Mouse (Mus musculus): ENCODE measurements at regions not wholly inside any gene's neighbourhood (a gene's known extent, or its start where the extent isn't known, plus 50 kb on each side); places are given as distances from the start of the nearest gene placed in this dataset.

- Histone ChIP-seq H3K4me1 (ENCODE audit: control insufficient read depth in 1 of 2, insufficient read depth in 2 of 2, low read length in 2 of 2) (no peaks in the 10 kb centered on the region), H3K9me3 (replicated peaks; ENCODE audit: insufficient read depth, low read length) (no peaks in the 10 kb centered on the region), H3K79me2 (ENCODE audit: control insufficient read depth, insufficient read depth, low read length, poor library complexity) (no peaks in the 10 kb centered on the region), H3K4me3 (ENCODE audit: control insufficient read depth in 1 of 2, insufficient read depth in 1 of 2, low read depth in 2 of 2, low read length in 2 of 2) (no peak overlapping the region), H3K27me3 (ENCODE audit: control insufficient read depth in 1 of 2, insufficient read depth in 2 of 2, low read length in 2 of 2) (no peaks in the 10 kb centered on the region), H3K27ac (ENCODE audit: control insufficient read depth, low read depth, low read length) (no peak overlapping the region), H3K36me3 (ENCODE audit: control insufficient read depth in 1 of 2, insufficient read depth in 2 of 2, low read length in 2 of 2) (no peaks in the 10 kb centered on the region), H3K9ac (ENCODE audit: control insufficient read depth, low read depth, low read length, poor library complexity, severe bottlenecking) (no peak overlapping the region)
- TF ChIP-seq ZNF384 (IDR thresholded peaks at IDR 0.05; ENCODE audit: low read depth, low read length) (no peak), GATA1 (IDR thresholded peaks at IDR 0.05; ENCODE audit: low read depth, low read length) (no peak), CTCF (IDR thresholded peaks at IDR 0.05 in 2 of 3, conservative IDR thresholded peaks at IDR 0.05 in 1 of 3; ENCODE audit: control insufficient read depth in 1 of 3, insufficient read depth in 1 of 3, low read depth in 2 of 3, low read length in 3 of 3, poor library complexity in 1 of 3, severe bottlenecking in 1 of 3) (no peak)
- DNase-seq (ENCODE audit: low read depth, low spot score), result no peak
Measured at GRCm38 (mm10) chr4:22153620-22154019, 203.7 kb upstream of the Fbxl4 start.

GRCm38 (mm10) chr4:22186422-22186821 lies 170.9 kb upstream of the Fbxl4 start:
- no peaks in the 10 kb centered on the region for H3K36me3 ChIP-seq (ENCODE audit: control insufficient read depth in 1 of 2, insufficient read depth in 2 of 2, low read length in 2 of 2)

GRCm38 (mm10) chr4:22188141-22189006 lies 169.0 kb upstream of the Fbxl4 start:
- Histone ChIP-seq H3K4me1 (ENCODE audit: control insufficient read depth in 1 of 2, insufficient read depth in 2 of 2, low read length in 2 of 2) (no peaks in the 10 kb centered on the region), H3K27ac (ENCODE audit: control insufficient read depth, low read depth, low read length) (no peak overlapping the region), H3K36me3 (ENCODE audit: control insufficient read depth in 1 of 2, insufficient read depth in 2 of 2, low read length in 2 of 2) (no peaks in the 10 kb centered on the region), H3K9me3 (replicated peaks; ENCODE audit: insufficient read depth, low read length) (no peaks in the 10 kb centered on the region), H3K27me3 (ENCODE audit: control insufficient read depth in 1 of 2, insufficient read depth in 2 of 2, low read length in 2 of 2) (no peaks in the 10 kb centered on the region), H3K9ac (ENCODE audit: control insufficient read depth, low read depth, low read length, poor library complexity, severe bottlenecking) (no peak overlapping the region), H3K4me3 (ENCODE audit: control insufficient read depth in 1 of 2, insufficient read depth in 1 of 2, low read depth in 2 of 2, low read length in 2 of 2) (no peak overlapping the region), H3K79me2 (ENCODE audit: control insufficient read depth, insufficient read depth, low read length, poor library complexity) (no peaks in the 10 kb centered on the region)
- no peak for TF ChIP-seq ELF1 (IDR thresholded peaks at IDR 0.05; ENCODE audit: low read depth, low read length)
- TF ChIP-seq POLR2AphosphoS5 (IDR thresholded peaks at IDR 0.05; ENCODE audit: borderline replicate concordance, low read depth, low read length), result no peak
- TF ChIP-seq JUND (IDR thresholded peaks at IDR 0.05; ENCODE audit: low read depth, low read length), result no peak
- TF ChIP-seq KAT2A (conservative IDR thresholded peaks at IDR 0.05; ENCODE audit: low read depth, low read length), result no peak
- DNase-seq (ENCODE audit: low read depth, low spot score), result no peak

More at GRCm38 (mm10) chr4:22186422-22186821, 170.9 kb upstream of the Fbxl4 start:
- Histone ChIP-seq H3K4me1 (ENCODE audit: control insufficient read depth in 1 of 2, insufficient read depth in 2 of 2, low read length in 2 of 2) (no peaks in the 10 kb centered on the region), H3K27ac (ENCODE audit: control insufficient read depth, low read depth, low read length) (no peak overlapping the region), H3K27me3 (ENCODE audit: control insufficient read depth in 1 of 2, insufficient read depth in 2 of 2, low read length in 2 of 2) (no peaks in the 10 kb centered on the region), H3K9ac (ENCODE audit: control insufficient read depth, low read depth, low read length, poor library complexity, severe bottlenecking) (no peak overlapping the region), H3K4me3 (ENCODE audit: control insufficient read depth in 1 of 2, insufficient read depth in 1 of 2, low read depth in 2 of 2, low read length in 2 of 2) (no peak overlapping the region), H3K79me2 (ENCODE audit: control insufficient read depth, insufficient read depth, low read length, poor library complexity) (no peaks in the 10 kb centered on the region), H3K9me3 (replicated peaks; ENCODE audit: insufficient read depth, low read length) (no peaks in the 10 kb centered on the region)
- no peak for TF ChIP-seq EP300 (IDR thresholded peaks at IDR 0.05; ENCODE audit: low read depth in 1 of 2, low read length in 2 of 2)
- no peak for TF ChIP-seq ZMIZ1 (IDR thresholded peaks at IDR 0.05; ENCODE audit: low read depth, low read length)
- TF ChIP-seq JUND (IDR thresholded peaks at IDR 0.05; ENCODE audit: low read depth, low read length), result no peak
- no peak for TF ChIP-seq NRF1 (IDR thresholded peaks at IDR 0.05; ENCODE audit: insufficient read depth, low read depth, low read length, poor library complexity, severe bottlenecking)
- TF ChIP-seq MAZ (IDR thresholded peaks at IDR 0.05; ENCODE audit: low read depth, low read length), result no peak
- TF ChIP-seq RAD21 (IDR thresholded peaks at IDR 0.05; ENCODE audit: low read depth, low read length), result no peak
- no peak for TF ChIP-seq MAFK (IDR thresholded peaks at IDR 0.05; ENCODE audit: borderline replicate concordance, low read depth, low read length)
- no peak for TF ChIP-seq GABPA (IDR thresholded peaks at IDR 0.05; ENCODE audit: low read depth, low read length)
- no peak for TF ChIP-seq TBP (IDR thresholded peaks at IDR 0.05; ENCODE audit: low read depth, low read length)
- TF ChIP-seq E2F4 (IDR thresholded peaks at IDR 0.05; ENCODE audit: borderline replicate concordance, low read depth, low read length), result no peak
- no peak for TF ChIP-seq ZC3H11A (IDR thresholded peaks at IDR 0.05; ENCODE audit: low read depth, low read length)
- TF ChIP-seq ZNF384 (IDR thresholded peaks at IDR 0.05; ENCODE audit: low read depth, low read length), result no peak
- TF ChIP-seq MEF2A (IDR thresholded peaks at IDR 0.05; ENCODE audit: extremely low read depth, insufficient replicate concordance, low read depth, low read length, poor library complexity, severe bottlenecking), result no peak
- TF ChIP-seq RCOR1 (IDR thresholded peaks at IDR 0.05; ENCODE audit: low read depth, low read length), result no peak
- no peak for TF ChIP-seq POLR2AphosphoS5 (IDR thresholded peaks at IDR 0.05; ENCODE audit: borderline replicate concordance, low read depth, low read length)
- TF ChIP-seq CTCF (IDR thresholded peaks at IDR 0.05 in 2 of 3, conservative IDR thresholded peaks at IDR 0.05 in 1 of 3; ENCODE audit: control insufficient read depth in 1 of 3, insufficient read depth in 1 of 3, low read depth in 2 of 3, low read length in 3 of 3, poor library complexity in 1 of 3, severe bottlenecking in 1 of 3), result no peak
- TF ChIP-seq UBTF (IDR thresholded peaks at IDR 0.05; ENCODE audit: borderline replicate concordance, insufficient read depth, low read depth, low read length), result no peak
- no peak for TF ChIP-seq MXI1 (IDR thresholded peaks at IDR 0.05; ENCODE audit: low read depth, low read length)
- TF ChIP-seq CHD2 (IDR thresholded peaks at IDR 0.05; ENCODE audit: low read length), result no peak
- no peak for TF ChIP-seq KAT2A (conservative IDR thresholded peaks at IDR 0.05; ENCODE audit: low read depth, low read length)
- no peak for DNase-seq (ENCODE audit: low read depth, low spot score)

Measured in MEL (cell line).